Mouse (Mus musculus) forebrain, embryonic 14.5 days (tissue): ENCODE data around the gene Ephb1. TPM values are rescaled to one million over a fixed set of nuclear protein-coding genes. Genes with fewer than 3 reads are reported as not detected.

Experiments
- ATAC-seq: fragments of 200-750 bp; cut with Nextera tagmentation; 2 replicates; pipeline ENCODE4 v1.8.0; 2017; ENCODE audit warnings: mild to moderate bottlenecking, moderate library complexity
- DNase-seq: peaks from one replicate; pipeline ENCODE4 v3.0.0-alpha.2; 2015; ENCODE audit warnings: low spot score
- H3K27ac ChIP-seq: fragments of 300-500 bp; sonication (generic); 2 replicates; pipeline ENCODE4 v1.5.1; 2014; ENCODE audit warnings: low read depth, mild to moderate bottlenecking, control low read depth, low read length, moderate library complexity
- H3K27me3 ChIP-seq: fragments of 300-500 bp; sonication (generic); replicated peaks from 2 replicates; pipeline ENCODE4 v1.6.1; 2014; ENCODE audit warnings: low read length, control low read depth, mixed read lengths; ENCODE audit not compliant: control insufficient read depth, insufficient read depth
- H3K36me3 ChIP-seq: fragments of 300-500 bp; sonication (generic); 2 replicates; pipeline ENCODE4 v1.6.1; 2014; ENCODE audit warnings: low read length, control low read depth; ENCODE audit not compliant: control insufficient read depth, insufficient read depth
- H3K4me1 ChIP-seq: fragments of 300-500 bp; sonication (generic); 2 replicates; pipeline ENCODE4 v1.6.1; 2014; ENCODE audit warnings: antibody characterized with exemption, low read length, control low read depth; ENCODE audit not compliant: control insufficient read depth, insufficient read depth
- H3K4me2 ChIP-seq: fragments of 300-500 bp; sonication (generic); 2 replicates; pipeline ENCODE4 v1.6.1; 2014; ENCODE audit warnings: mild to moderate bottlenecking, control low read depth, low read length
- H3K4me3 ChIP-seq: fragments of 300-500 bp; sonication (generic); 2 replicates; pipeline ENCODE4 v1.5.1; 2014; ENCODE audit warnings: low read depth, low read length, control low read depth
- H3K9ac ChIP-seq: fragments of 300-500 bp; sonication (generic); 2 replicates; pipeline ENCODE4 v1.6.1; 2014; ENCODE audit warnings: mild to moderate bottlenecking, low read length, control low read depth, moderate library complexity
- H3K9me3 ChIP-seq: fragments of 300-500 bp; sonication (generic); replicated peaks from 2 replicates; pipeline ENCODE4 v1.6.1; 2016; ENCODE audit warnings: low read length, control low read depth, mixed read lengths; ENCODE audit not compliant: control insufficient read depth
- WGBS: fragments of 180-500 bp; shearing (Covaris S2); extraction: QIAGEN DNeasy Blood & Tissue Kit; methylation state at CpG from one replicate; pipeline ENCODE4 v1.1.7; 2014; 5-methylcytosine and 5-hydroxymethylcytosine counted together
- polyA plus RNA-seq: library from polyadenylated mRNA; unstranded; fragments of >200 nt; fragmentation: Nextera tagmentation; extraction: Ambion mirVana; gene quantifications from 2 replicates; pipeline ENCODE4 v1.2.1, GENCODE M21; 2014

Gene Ephb1
- polyA plus RNA-seq, 1 experiment from 2014 or later = 27.8 TPM

- 46% methylated on average over 8 of the region's 8 CpGs for WGBS
- H3K27me3 ChIP-seq = no peaks in the 10 kb centered on the region
- no peak for ATAC-seq
- no peak overlapping the region for H3K9ac ChIP-seq
- H3K9me3 ChIP-seq = no peaks in the 10 kb centered on the region
- H3K36me3 ChIP-seq = peaks cover 7% of the 10 kb centered on the region; the same call in 1 of the 2 replicates
- H3K4me2 ChIP-seq = no peak overlapping the region
- peaks cover 2% of the 10 kb centered on the region; the same call in 1 of the 2 replicates for H3K4me1 ChIP-seq
- no peak overlapping the region for H3K27ac ChIP-seq
- DNase-seq = peak; percentile 41
- H3K4me3 ChIP-seq = no peak overlapping the region
Observed at GRCm38 (mm10) chr9:101933946-101934573, 420.4 kb downstream of the Ephb1 start.

- no peaks in the 10 kb centered on the region for H3K4me1 ChIP-seq
- no peak overlapping the region for H3K9ac ChIP-seq
- H3K4me2 ChIP-seq = no peak overlapping the region
- no peak overlapping the region for H3K4me3 ChIP-seq
- 79% methylated on average over 4 of the region's 4 CpGs for WGBS
- no peaks in the 10 kb centered on the region for H3K36me3 ChIP-seq
- DNase-seq (no peak), ATAC-seq (no peak)
- no peaks in the 10 kb centered on the region for H3K27me3 ChIP-seq
- H3K9me3 ChIP-seq = no peaks in the 10 kb centered on the region
- no peak overlapping the region for H3K27ac ChIP-seq
Observed at GRCm38 (mm10) chr9:101924829-101925228, 429.7 kb downstream of the Ephb1 start.

- ATAC-seq = no peak
- Histone ChIP-seq H3K4me2 (no peak overlapping the region), H3K27me3 (no peaks in the 10 kb centered on the region), H3K27ac (no peak overlapping the region), H3K4me3 (no peak overlapping the region), H3K9ac (no peak overlapping the region), H3K9me3 (no peaks in the 10 kb centered on the region), H3K36me3 (no peaks in the 10 kb centered on the region), H3K4me1 (no peaks in the 10 kb centered on the region)
- DNase-seq = no peak
- WGBS = 89% methylated on average over 4 of the region's 4 CpGs
Observed at GRCm38 (mm10) chr9:101922846-101923245, 431.6 kb downstream of the Ephb1 start.

- Histone ChIP-seq H3K4me1 (no peaks in the 10 kb centered on the region), H3K4me2 (no peak overlapping the region), H3K27me3 (no peaks in the 10 kb centered on the region), H3K4me3 (no peak overlapping the region), H3K36me3 (no peaks in the 10 kb centered on the region), H3K27ac (no peak overlapping the region), H3K9ac (no peak overlapping the region), H3K9me3 (no peaks in the 10 kb centered on the region)
- ATAC-seq = no peak
- WGBS = 84% methylated on average over 5 of the region's 5 CpGs
- no peak for DNase-seq
Observed at GRCm38 (mm10) chr9:101919324-101919723, 435.2 kb downstream of the Ephb1 start.

GRCm38 (mm10) chr9:101918771-101919170 lies 435.7 kb downstream of the Ephb1 start:
- 83% methylated on average over 4 of the region's 4 CpGs for WGBS
- no peak overlapping the region for H3K9ac ChIP-seq
- no peaks in the 10 kb centered on the region for H3K4me1 ChIP-seq
- no peak overlapping the region for H3K27ac ChIP-seq
- no peak overlapping the region for H3K4me3 ChIP-seq
- no peaks in the 10 kb centered on the region for H3K27me3 ChIP-seq
- H3K9me3 ChIP-seq = no peaks in the 10 kb centered on the region
- H3K4me2 ChIP-seq = no peak overlapping the region
- no peak for DNase-seq
- no peaks in the 10 kb centered on the region for H3K36me3 ChIP-seq
- no peak for ATAC-seq

- H3K4me3 ChIP-seq = no peak overlapping the region
- no peak overlapping the region for H3K27ac ChIP-seq
- no peak for DNase-seq
- no peaks in the 10 kb centered on the region for H3K36me3 ChIP-seq
- peaks cover 4% of the 10 kb centered on the region; the same call in 1 of the 2 replicates for H3K4me1 ChIP-seq
- WGBS = 97% methylated on average over 2 of the region's 2 CpGs
- no peak overlapping the region for H3K9ac ChIP-seq
- ATAC-seq = no peak
- no peaks in the 10 kb centered on the region for H3K27me3 ChIP-seq
- H3K4me2 ChIP-seq = no peak overlapping the region
- H3K9me3 ChIP-seq = no peaks in the 10 kb centered on the region
Observed at GRCm38 (mm10) chr9:101915082-101915481, 439.4 kb downstream of the Ephb1 start.

GRCm38 (mm10) chr9:101911176-101911866 lies 443.2 kb downstream of the Ephb1 start:
- no peak overlapping the region for H3K4me3 ChIP-seq
- no peaks in the 10 kb centered on the region for H3K36me3 ChIP-seq
- no peaks in the 10 kb centered on the region for H3K27me3 ChIP-seq
- no peak overlapping the region for H3K27ac ChIP-seq
- H3K4me2 ChIP-seq = no peak overlapping the region
- peak; percentile 79 for DNase-seq
- WGBS = 27% methylated on average over 9 of the region's 9 CpGs
- peak; percentile 66 for ATAC-seq
- peaks cover 21% of the 10 kb centered on the region for H3K4me1 ChIP-seq
- H3K9me3 ChIP-seq = no peaks in the 10 kb centered on the region
- no peak overlapping the region for H3K9ac ChIP-seq

- Histone ChIP-seq H3K9me3 (no peaks in the 10 kb centered on the region), H3K4me2 (no peak overlapping the region), H3K4me3 (no peak overlapping the region), H3K9ac (0 out of 2 replicates have a peak overlapping the region, but pooled peaks have one; percentile 29), H3K27me3 (no peaks in the 10 kb centered on the region), H3K36me3 (no peaks in the 10 kb centered on the region), H3K27ac (no peak overlapping the region; the same call in 1 of the 2 replicates), H3K4me1 (peaks cover 21% of the 10 kb centered on the region)
- 71% methylated on average over 4 of the region's 4 CpGs for WGBS
- DNase-seq = no peak
- ATAC-seq = no peak
Observed at GRCm38 (mm10) chr9:101909491-101909890, 445.0 kb downstream of the Ephb1 start.

- no peak overlapping the region for H3K4me2 ChIP-seq
- no peak overlapping the region for H3K4me3 ChIP-seq
- H3K27me3 ChIP-seq = no peaks in the 10 kb centered on the region
- WGBS = 9% methylated on average over 5 of the region's 5 CpGs
- H3K9ac ChIP-seq = peak overlapping the region; percentile 29; the same call in 1 of the 2 replicates
- no peaks in the 10 kb centered on the region for H3K36me3 ChIP-seq
- peak overlapping the region; percentile 65 for H3K27ac ChIP-seq
- H3K9me3 ChIP-seq = no peaks in the 10 kb centered on the region
- DNase-seq = peak; percentile 69
- peaks cover 21% of the 10 kb centered on the region for H3K4me1 ChIP-seq
- ATAC-seq = peak; percentile 77
Observed at GRCm38 (mm10) chr9:101908849-101909248, 445.6 kb downstream of the Ephb1 start.
